Mouse (Mus musculus) frontal cortex, adult (tissue): ENCODE measurements at regions not wholly inside any gene's neighbourhood (a gene's known extent, or its start where the extent isn't known, plus 50 kb on each side); places are given as distances from the start of the nearest gene placed in this dataset.
"Not testable (repeated sequence)": the region's sequence is repeated elsewhere in the genome, so short reads cannot be mapped to it uniquely, and the experiment has no call there.

Experiments
- ATAC-seq: cut with Nextera tagmentation; 2 replicates; pipeline ENCODE4 v1.9.2; 2017; ENCODE audit warnings: mild to moderate bottlenecking, moderate library complexity, mixed read lengths; ENCODE audit not compliant: low TSS enrichment

- no peak for ATAC-seq
These were observed 150.7 kb upstream of the Hes1 start for GRCm38 (mm10) chr16:29913357-29914010.

GRCm38 (mm10) chr16:29915346-29915745 is 148.8 kb upstream of the Hes1 start:
- ATAC-seq: no peak

GRCm38 (mm10) chr16:29917989-29918388 is 146.2 kb upstream of the Hes1 start:
- ATAC-seq: no peak

GRCm38 (mm10) chr16:29918396-29918795 is 145.8 kb upstream of the Hes1 start:
- ATAC-seq: no peak

GRCm38 (mm10) chr16:29920940-29921339 is 143.2 kb upstream of the Hes1 start:
- no peak for ATAC-seq

GRCm38 (mm10) chr16:29921385-29921784 is 142.8 kb upstream of the Hes1 start:
- no peak for ATAC-seq

- not testable (repeated sequence) for ATAC-seq
These were observed 136.9 kb upstream of the Hes1 start for GRCm38 (mm10) chr16:29927276-29927675.

GRCm38 (mm10) chr16:29928291-29928690 is 135.9 kb upstream of the Hes1 start:
- no peak for ATAC-seq

GRCm38 (mm10) chr16:29931746-29932351 is 132.3 kb upstream of the Hes1 start:
- ATAC-seq: no peak

- no peak for ATAC-seq
These were observed 129.5 kb upstream of the Hes1 start for GRCm38 (mm10) chr16:29934649-29935048.

GRCm38 (mm10) chr16:29938700-29939099 is 125.5 kb upstream of the Hes1 start:
- ATAC-seq: no peak

- no peak for ATAC-seq
These were observed 124.8 kb upstream of the Hes1 start for GRCm38 (mm10) chr16:29939331-29939850.

- ATAC-seq: no peak
These were observed 124.1 kb upstream of the Hes1 start for GRCm38 (mm10) chr16:29939869-29940707.

GRCm38 (mm10) chr16:29942111-29942510 is 122.1 kb upstream of the Hes1 start:
- no peak for ATAC-seq

- ATAC-seq: no peak
These were observed 120.0 kb upstream of the Hes1 start for GRCm38 (mm10) chr16:29943963-29944860.

- ATAC-seq: no peak
These were observed 119.2 kb upstream of the Hes1 start for GRCm38 (mm10) chr16:29944966-29945365.

- ATAC-seq: no peak
These were observed 118.8 kb upstream of the Hes1 start for GRCm38 (mm10) chr16:29945376-29945890.

GRCm38 (mm10) chr16:29945891-29946598 is 118.1 kb upstream of the Hes1 start:
- ATAC-seq: peak; percentile 72

- no peak for ATAC-seq
These were observed 117.2 kb upstream of the Hes1 start for GRCm38 (mm10) chr16:29946966-29947365.

GRCm38 (mm10) chr16:29947670-29948069 is 116.5 kb upstream of the Hes1 start:
- no peak for ATAC-seq

GRCm38 (mm10) chr16:29950136-29950535 is 114.0 kb upstream of the Hes1 start:
- no peak for ATAC-seq
